Mouse (Mus musculus) MEL (cell line): ENCODE measurements around the gene Fhl2. TPM values are rescaled to one million over a fixed set of nuclear protein-coding genes. Genes with fewer than 3 reads are reported as not detected.

Experiments
- DNase-seq: peaks from one replicate; pipeline ENCODE4 v3.0.0; 2011; ENCODE audit warnings: low read depth, low spot score
- H3K27ac ChIP-seq: 2 replicates; pipeline ENCODE4 v1.5.1; 2012; ENCODE audit warnings: low read depth, mild to moderate bottlenecking, control low read depth, low read length, moderate library complexity; ENCODE audit not compliant: control insufficient read depth
- H3K27me3 ChIP-seq, 2 experiments: fragments of 150-350 bp in 1 of 2; sonication (generic) in 1 of 2; 2 replicates each; pipeline ENCODE4 v1.6.1; 2012; ENCODE audit warnings: low read length in 2 of 2, mild to moderate bottlenecking in 2 of 2, improper control_type of control experiment in 1 of 2, moderate library complexity in 1 of 2; ENCODE audit not compliant: insufficient read depth in 2 of 2, control insufficient read depth in 1 of 2
- H3K36me3 ChIP-seq, 2 experiments: 2 replicates each; pipeline ENCODE4 v1.6.1; 2012 to 2014; ENCODE audit warnings: low read length in 2 of 2, improper control_type of control experiment in 1 of 2, inconsistent platforms in 1 of 2, mild to moderate bottlenecking in 1 of 2; ENCODE audit not compliant: insufficient read depth in 2 of 2, control insufficient read depth in 1 of 2
- H3K4me1 ChIP-seq, 2 experiments: fragments of 150-350 bp in 1 of 2; sonication (generic) in 1 of 2; 2 replicates each; pipeline ENCODE4 v1.6.1; 2012; ENCODE audit warnings: low read length in 2 of 2, improper control_type of control experiment in 1 of 2, mild to moderate bottlenecking in 1 of 2; ENCODE audit not compliant: insufficient read depth in 2 of 2, control insufficient read depth in 1 of 2
- H3K4me3 ChIP-seq, 2 experiments: fragments of 150-350 bp in 1 of 2; sonication (generic) in 1 of 2; 2 replicates each; pipeline ENCODE4 v1.5.1; 2012; ENCODE audit warnings: low read depth in 2 of 2, low read length in 2 of 2, mild to moderate bottlenecking in 2 of 2, moderate library complexity in 2 of 2, control low read depth in 1 of 2, improper control_type of control experiment in 1 of 2; ENCODE audit not compliant: control insufficient read depth in 1 of 2, insufficient read depth in 1 of 2
- H3K79me2 ChIP-seq: 2 replicates; pipeline ENCODE4 v1.6.1; 2012; ENCODE audit warnings: mild to moderate bottlenecking, low read length, moderate library complexity; ENCODE audit not compliant: control insufficient read depth, poor library complexity, insufficient read depth
- H3K9ac ChIP-seq: 2 replicates; pipeline ENCODE4 v1.6.1; 2012; ENCODE audit warnings: low read depth, mild to moderate bottlenecking, control low read depth, low read length, moderate library complexity; ENCODE audit not compliant: control insufficient read depth, poor library complexity, severe bottlenecking
- H3K9me3 ChIP-seq: fragments of 150-350 bp; sonication (generic); replicated peaks from 2 replicates; pipeline ENCODE4 v1.6.1; 2012; ENCODE audit warnings: mild to moderate bottlenecking, low read length, improper control_type of control experiment, moderate library complexity; ENCODE audit not compliant: insufficient read depth
- ETS1 ChIP-seq: IDR thresholded peaks from 2 replicates; pipeline ENCODE4 v1.6.1; 2012; ENCODE audit warnings: low read depth, mild to moderate bottlenecking, inconsistent platforms, low read length, improper control_type of control experiment, moderate library complexity
- HCFC1 ChIP-seq: IDR thresholded peaks from 2 replicates; pipeline ENCODE4 v1.6.1; 2012; ENCODE audit warnings: low read depth, mild to moderate bottlenecking, inconsistent platforms, low read length, improper control_type of control experiment, moderate library complexity
- JUND ChIP-seq: IDR thresholded peaks from 2 replicates; pipeline ENCODE4 v1.6.1; 2011; ENCODE audit warnings: low read depth, mild to moderate bottlenecking, improper control_type of control experiment, low read length
- MAFK ChIP-seq: IDR thresholded peaks from 2 replicates; pipeline ENCODE4 v1.6.1; 2011; ENCODE audit warnings: low read depth, mild to moderate bottlenecking, low read length, improper control_type of control experiment, borderline replicate concordance
- MAX ChIP-seq: IDR thresholded peaks from 2 replicates; pipeline ENCODE4 v1.6.1; 2011; ENCODE audit warnings: low read length, improper control_type of control experiment
- MXI1 ChIP-seq: IDR thresholded peaks from 2 replicates; pipeline ENCODE4 v1.6.1; 2011; ENCODE audit warnings: mild to moderate bottlenecking, low read depth, low read length, improper control_type of control experiment
- MYB ChIP-seq: IDR thresholded peaks from 2 replicates; pipeline ENCODE4 v1.6.1; 2011; ENCODE audit warnings: mild to moderate bottlenecking, low read depth, low read length, improper control_type of control experiment
- MYC ChIP-seq: IDR thresholded peaks from 2 replicates; pipeline ENCODE4 v1.6.1; 2011; ENCODE audit warnings: low read depth, mild to moderate bottlenecking, low read length, improper control_type of control experiment, moderate library complexity
- NRF1 ChIP-seq: IDR thresholded peaks from 2 replicates; pipeline ENCODE4 v1.6.1; 2014; ENCODE audit warnings: low read depth, mild to moderate bottlenecking, inconsistent platforms, low read length, improper control_type of control experiment, moderate library complexity; ENCODE audit not compliant: poor library complexity, insufficient read depth, severe bottlenecking
- POLR2A ChIP-seq, 2 experiments: IDR thresholded peaks; 2 replicates each; pipeline ENCODE4 v1.6.1; 2011 to 2012; ENCODE audit warnings: low read length in 2 of 2, mild to moderate bottlenecking in 2 of 2, control low read depth in 1 of 2, improper control_type of control experiment in 1 of 2, low read depth in 1 of 2, moderate library complexity in 1 of 2; ENCODE audit not compliant: control insufficient read depth in 1 of 2, insufficient read depth in 1 of 2, poor library complexity in 1 of 2
- POLR2AphosphoS5 ChIP-seq: IDR thresholded peaks from 2 replicates; pipeline ENCODE4 v1.6.1; 2012; ENCODE audit warnings: low read depth, borderline replicate concordance, mild to moderate bottlenecking, inconsistent platforms, low read length, moderate library complexity, mixed read lengths
- RCOR1 ChIP-seq: IDR thresholded peaks from 2 replicates; pipeline ENCODE4 v1.6.1; 2012; ENCODE audit warnings: low read depth, mild to moderate bottlenecking, inconsistent platforms, low read length, improper control_type of control experiment
- SIN3A ChIP-seq: IDR thresholded peaks from 2 replicates; pipeline ENCODE4 v1.6.1; 2012; ENCODE audit warnings: low read length, improper control_type of control experiment, inconsistent platforms
- TAL1 ChIP-seq: IDR thresholded peaks from 2 replicates; pipeline ENCODE4 v1.6.1; 2012; ENCODE audit warnings: mild to moderate bottlenecking, inconsistent platforms, low read length, moderate library complexity, mixed read lengths
- TBP ChIP-seq: IDR thresholded peaks from 2 replicates; pipeline ENCODE4 v1.8.0; 2011; ENCODE audit warnings: low read depth, low read length, improper control_type of control experiment
- TCF12 ChIP-seq: IDR thresholded peaks from 2 replicates; pipeline ENCODE4 v1.6.1; 2014; ENCODE audit warnings: low read depth, mild to moderate bottlenecking, inconsistent platforms, low read length, improper control_type of control experiment, moderate library complexity
- USF1 ChIP-seq: IDR thresholded peaks from 2 replicates; pipeline ENCODE4 v1.6.1; 2014; ENCODE audit warnings: low read depth, mild to moderate bottlenecking, inconsistent platforms, low read length, improper control_type of control experiment, moderate library complexity
- USF2 ChIP-seq, 2 experiments: IDR thresholded peaks; 2 replicates each; pipeline ENCODE4 v1.6.1; 2011 to 2012; ENCODE audit warnings: improper control_type of control experiment in 2 of 2, low read length in 2 of 2, borderline replicate concordance in 1 of 2, inconsistent platforms in 1 of 2, low read depth in 1 of 2, mild to moderate bottlenecking in 1 of 2; ENCODE audit not compliant: insufficient read depth in 1 of 2
- ZC3H11A ChIP-seq: IDR thresholded peaks from 2 replicates; pipeline ENCODE4 v1.6.1; 2012; ENCODE audit warnings: low read depth, mild to moderate bottlenecking, inconsistent platforms, low read length, improper control_type of control experiment
- ZMIZ1 ChIP-seq: IDR thresholded peaks from 2 replicates; pipeline ENCODE4 v1.6.1; 2012; ENCODE audit warnings: low read depth, mild to moderate bottlenecking, inconsistent platforms, low read length, improper control_type of control experiment, moderate library complexity
- polyA plus RNA-seq, 2 experiments: library from polyadenylated mRNA; stranded (reverse) in 1 of 2; unstranded in 1 of 2; fragments of >175 nt in 1 of 2; fragments of >200 nt in 1 of 2; gene quantifications; 2 replicates each; pipeline versions ENCODE4 v1.2.1 to v1.2.4; 2012; ENCODE audit warnings: low replicate concordance in 2 of 2, low read depth in 1 of 2; ENCODE audit not compliant: insufficient read length in 2 of 2, insufficient read depth in 1 of 2, missing spikeins in 1 of 2
- total RNA-seq: library from RNA; depleted of rRNA; stranded (reverse); fragments of 300-350 nt; gene quantifications from 2 replicates; pipeline ENCODE4 v1.2.3, GENCODE M21; 2012

Gene Fhl2
- total and polyA plus RNA-seq, 3 experiments = not detected

DNA sequence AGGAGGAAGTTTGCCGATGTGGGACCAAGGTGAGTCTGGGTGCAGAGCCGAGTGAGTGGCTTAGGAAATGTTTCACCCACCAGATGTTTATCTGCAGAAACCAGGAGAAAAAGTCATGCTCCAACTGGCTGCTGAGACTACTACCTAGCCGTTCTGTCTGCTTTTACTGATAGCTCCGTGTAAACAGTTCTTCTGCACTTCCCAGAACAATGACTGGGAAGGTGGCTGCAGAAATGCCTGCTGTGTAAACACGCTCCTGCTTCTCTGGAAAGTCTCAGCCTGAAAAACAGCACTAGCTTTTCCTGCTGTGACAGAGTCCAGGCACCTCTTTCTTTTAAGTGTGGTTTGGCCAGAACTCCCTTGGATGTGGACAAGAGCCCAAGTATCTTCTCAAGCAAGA lies 6.5 kb upstream of the Fhl2 start:
- no peaks in the 10 kb centered on the region for H3K79me2 ChIP-seq
- H3K27me3 ChIP-seq = no peaks in the 10 kb centered on the region
- H3K36me3 ChIP-seq = no peaks in the 10 kb centered on the region
- no peak for DNase-seq
- H3K9me3 ChIP-seq = no peaks in the 10 kb centered on the region
- no peak overlapping the region for H3K4me3 ChIP-seq
- H3K9ac ChIP-seq = no peak overlapping the region
- H3K4me1 ChIP-seq = no peaks in the 10 kb centered on the region
- H3K27ac ChIP-seq = no peak overlapping the region
- TF ChIP-seq MAFK (no peak), POLR2AphosphoS5 (no peak), USF1 (no peak), RCOR1 (no peak), NRF1 (no peak), SIN3A (no peak), JUND (no peak), TAL1 (no peak), ZMIZ1 (no peak), TCF12 (no peak), TBP (no peak), POLR2A (IDR thresholded peaks at IDR 0.05; ENCODE audit: control insufficient read depth in 1 of 2, insufficient read depth in 1 of 2, low read depth in 1 of 2, low read length in 2 of 2, poor library complexity in 1 of 2) (no peak), ZC3H11A (no peak), HCFC1 (no peak), MAX (no peak)
- TF ChIP-seq, all 39 proteins: peak for 0

DNA sequence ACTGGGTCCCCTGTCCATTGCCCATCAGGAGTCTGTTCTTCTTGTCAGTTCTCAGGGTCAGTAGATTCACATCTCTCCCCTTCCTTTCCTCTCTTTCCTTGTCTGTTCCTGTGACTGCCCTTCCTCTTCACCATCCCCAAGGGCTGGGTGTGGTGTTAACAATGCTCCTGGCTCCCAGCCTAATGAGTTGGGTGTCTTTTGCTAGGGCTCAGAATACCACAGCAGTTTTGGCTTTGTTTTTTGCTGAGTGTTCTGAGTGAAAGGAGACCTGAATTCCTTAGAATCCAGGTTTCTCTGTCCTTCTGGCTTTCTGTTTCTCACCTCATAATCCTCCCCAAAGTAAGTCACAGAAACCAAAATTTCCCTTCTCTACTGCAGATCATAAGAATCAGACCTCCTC lies 5.4 kb upstream of the Fhl2 start:
- no peaks in the 10 kb centered on the region for H3K9me3 ChIP-seq
- H3K27me3 ChIP-seq = no peaks in the 10 kb centered on the region
- H3K9ac ChIP-seq = no peak overlapping the region
- TF ChIP-seq ZMIZ1 = no peak
- no peak for TF ChIP-seq TBP
- TF ChIP-seq, all 39 proteins: peak for 0
- Histone ChIP-seq H3K36me3 (no peaks in the 10 kb centered on the region), H3K4me1 (no peaks in the 10 kb centered on the region), H3K27ac (no peak overlapping the region), H3K79me2 (no peaks in the 10 kb centered on the region), H3K4me3 (no peak overlapping the region)
- no peak for DNase-seq

DNA sequence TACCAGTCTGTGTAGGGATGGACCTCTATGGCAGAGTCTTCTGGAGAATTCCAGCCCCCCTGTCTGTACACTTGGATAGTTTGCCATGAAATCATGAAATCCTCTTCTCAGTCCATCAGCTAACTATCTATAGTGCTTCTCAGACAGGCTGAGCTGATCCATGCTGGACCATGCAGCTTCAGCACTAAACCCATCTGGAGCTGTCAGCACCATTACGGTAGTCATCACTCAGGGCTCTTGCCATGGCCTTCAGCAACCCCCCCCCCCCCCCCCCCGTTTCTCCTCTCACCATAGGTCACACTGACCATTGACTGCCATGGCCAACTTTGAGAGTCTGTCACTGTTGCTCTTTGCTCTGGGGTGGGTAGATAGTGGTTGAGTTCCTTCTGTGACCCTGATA lies 5.0 kb upstream of the Fhl2 start:
- H3K9ac ChIP-seq = no peak overlapping the region
- H3K79me2 ChIP-seq = no peaks in the 10 kb centered on the region
- no peaks in the 10 kb centered on the region for H3K27me3 ChIP-seq
- DNase-seq = no peak
- H3K9me3 ChIP-seq = no peaks in the 10 kb centered on the region
- H3K36me3 ChIP-seq = no peaks in the 10 kb centered on the region
- TF ChIP-seq USF1 (no peak), USF2 (IDR thresholded peaks at IDR 0.05; ENCODE audit: borderline replicate concordance in 1 of 2, insufficient read depth in 1 of 2, low read depth in 1 of 2, low read length in 2 of 2) (no peak), MXI1 (no peak), ETS1 (no peak), MYC (no peak), POLR2AphosphoS5 (no peak), MYB (no peak)
- H3K4me1 ChIP-seq = no peaks in the 10 kb centered on the region
- H3K4me3 ChIP-seq = no peak overlapping the region
- no peak overlapping the region for H3K27ac ChIP-seq
